Mouse (Mus musculus) spleen, adult 2 months (tissue): Measurements from ENCODE around the gene Tuba1c. TPM values are rescaled to one million over a fixed set of nuclear protein-coding genes. Genes with fewer than 3 reads are reported as not detected.

ENCODE experiments used
- DNase-seq, 2 experiments: peaks; one replicate each; pipeline versions ENCODE4 v3.0.0 to v3.0.0-alpha.2; 2012 to 2021; ENCODE audit warnings: low spot score in 2 of 2, low read depth in 1 of 2
- H3K27ac ChIP-seq: fragments of 200-500 bp; 2 replicates; pipeline ENCODE4 v1.5.1; 2012; ENCODE audit warnings: low read length, inconsistent platforms; ENCODE audit not compliant: insufficient read depth
- H3K27me3 ChIP-seq: fragments of 200-500 bp; 2 replicates; pipeline ENCODE4 v1.6.1; 2012; ENCODE audit warnings: mild to moderate bottlenecking, moderate library complexity, low read length, inconsistent platforms; ENCODE audit not compliant: control insufficient read depth, insufficient read depth
- H3K36me3 ChIP-seq: fragments of 200-500 bp; 2 replicates; pipeline ENCODE4 v1.6.1; 2012; ENCODE audit warnings: mild to moderate bottlenecking, low read length, inconsistent platforms; ENCODE audit not compliant: control insufficient read depth, insufficient read depth
- H3K4me1 ChIP-seq: fragments of 200-500 bp; 2 replicates; pipeline ENCODE4 v1.6.1; 2011; ENCODE audit warnings: inconsistent platforms; ENCODE audit not compliant: control insufficient read depth, insufficient read depth, insufficient read length
- H3K4me3 ChIP-seq: fragments of 200-500 bp; 2 replicates; pipeline ENCODE4 v1.5.1; 2011; ENCODE audit warnings: mild to moderate bottlenecking, inconsistent platforms; ENCODE audit not compliant: insufficient read depth, insufficient read length; ENCODE audit errors: extremely low read depth
- CTCF ChIP-seq: fragments of 200-500 bp; IDR thresholded peaks from 2 replicates; pipeline ENCODE4 v1.5.1; 2011; ENCODE audit warnings: mild to moderate bottlenecking, inconsistent platforms; ENCODE audit not compliant: insufficient read depth, insufficient read length, insufficient replicate concordance; ENCODE audit errors: extremely low read depth
- POLR2A ChIP-seq: fragments of 200-500 bp; IDR thresholded peaks from 2 replicates; pipeline ENCODE4 v1.6.1; 2011; ENCODE audit warnings: low read depth, low read length, inconsistent platforms
- WGBS: fragments of 180-500 bp; shearing (Covaris S2); methylation state at CpG from one replicate; pipeline ENCODE4 v1.1.7; 2018; 5-methylcytosine and 5-hydroxymethylcytosine counted together
- polyA plus RNA-seq: library from polyadenylated mRNA; depleted of rRNA; stranded (reverse); fragments of >200 nt; gene quantifications from 2 replicates; pipeline ENCODE4 v1.2.3, GENCODE M21; 2012

Gene Tuba1c
- polyA plus RNA-seq, 1 experiment = 119 TPM

GRCm38 (mm10) chr15:99030585-99031387 lies 1.1 kb downstream of the Tuba1c start:
- Histone ChIP-seq H3K4me1 (peaks cover 8% of the 10 kb centered on the region; the same call in 1 of the 2 replicates), H3K4me3 (peak overlapping the region; percentile 69), H3K27ac (peak overlapping the region; percentile 83), H3K27me3 (no peaks in the 10 kb centered on the region), H3K36me3 (peaks cover 12% of the 10 kb centered on the region)
- TF ChIP-seq CTCF = no peak
- no peak for TF ChIP-seq POLR2A
- WGBS = 1% methylated on average over 26 of the region's 26 CpGs
- peak in 1 of 2 experiments; percentile 27 for DNase-seq

- Histone ChIP-seq H3K36me3 (peaks cover 15% of the 10 kb centered on the region), H3K4me1 (peaks cover 8% of the 10 kb centered on the region; the same call in 1 of the 2 replicates), H3K27me3 (no peaks in the 10 kb centered on the region), H3K4me3 (peak overlapping the region; percentile 36; the same call in 1 of the 2 replicates), H3K27ac (no peak overlapping the region)
- WGBS = 64% methylated on average over 4 of the region's 4 CpGs
- no peak for TF ChIP-seq CTCF
- no peak for TF ChIP-seq POLR2A
- no peak for DNase-seq
Observed at GRCm38 (mm10) chr15:99031388-99031675, 1.6 kb downstream of the Tuba1c start.

- H3K4me1 ChIP-seq = peaks cover 8% of the 10 kb centered on the region; the same call in 1 of the 2 replicates
- H3K36me3 ChIP-seq = peaks cover 19% of the 10 kb centered on the region
- H3K27ac ChIP-seq = no peak overlapping the region
- DNase-seq = no peak
- H3K27me3 ChIP-seq = no peaks in the 10 kb centered on the region
- no peak for TF ChIP-seq CTCF
- TF ChIP-seq POLR2A = no peak
- H3K4me3 ChIP-seq = peak overlapping the region; percentile 19; the same call in 1 of the 2 replicates
- WGBS = 82% methylated on average over 9 of the region's 9 CpGs
Observed at GRCm38 (mm10) chr15:99032041-99032725, 2.5 kb downstream of the Tuba1c start.

- Histone ChIP-seq H3K4me1 (peaks cover 8% of the 10 kb centered on the region; the same call in 1 of the 2 replicates), H3K36me3 (peaks cover 19% of the 10 kb centered on the region), H3K27me3 (no peaks in the 10 kb centered on the region), H3K4me3 (no peak overlapping the region), H3K27ac (no peak overlapping the region)
- DNase-seq = no peak
- 69% methylated on average over 7 of the region's 7 CpGs for WGBS
- TF ChIP-seq POLR2A = no peak
- no peak for TF ChIP-seq CTCF
Observed at GRCm38 (mm10) chr15:99032726-99033250, 3.1 kb downstream of the Tuba1c start.

DNA sequence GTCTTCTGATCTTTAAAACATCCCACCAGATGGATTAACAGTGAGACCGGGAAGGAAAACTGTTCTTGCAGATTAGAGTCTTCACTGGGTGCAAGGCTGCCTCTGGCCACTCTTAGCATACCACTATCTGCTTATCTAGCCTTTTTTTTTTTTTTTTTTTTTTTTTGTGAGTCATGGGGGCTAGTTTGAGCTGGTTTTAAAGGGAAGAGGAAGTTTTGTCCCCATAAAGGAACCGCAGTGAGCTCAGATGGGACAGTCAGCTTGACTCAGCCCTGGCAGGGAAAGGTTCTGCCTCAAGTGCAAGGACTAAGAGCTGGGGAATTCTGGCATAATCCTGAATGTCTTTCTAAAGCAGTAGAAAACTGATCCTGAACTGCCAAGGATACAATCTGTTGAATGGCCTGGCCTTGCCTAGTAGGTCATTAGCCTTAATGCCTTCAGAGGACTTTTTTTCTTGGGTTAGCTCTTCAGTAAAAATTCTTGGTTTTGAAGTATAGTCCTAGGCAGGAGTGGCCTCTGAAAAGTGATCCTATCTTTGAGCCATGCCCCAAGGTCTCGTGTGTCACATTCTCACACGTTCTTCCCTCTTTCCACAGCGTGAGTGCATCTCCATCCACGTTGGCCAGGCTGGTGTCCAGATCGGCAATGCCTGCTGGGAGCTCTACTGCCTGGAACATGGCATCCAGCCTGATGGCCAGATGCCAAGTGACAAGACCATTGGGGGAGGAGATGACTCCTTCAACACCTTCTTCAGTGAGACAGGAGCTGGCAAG lies 4.0 kb downstream of the Tuba1c start:
- Histone ChIP-seq H3K4me3 (no peak overlapping the region), H3K27ac (no peak overlapping the region), H3K27me3 (no peaks in the 10 kb centered on the region), H3K36me3 (peaks cover 19% of the 10 kb centered on the region), H3K4me1 (peaks cover 8% of the 10 kb centered on the region; the same call in 1 of the 2 replicates)
- TF ChIP-seq POLR2A = no peak
- no peak for TF ChIP-seq CTCF
- DNase-seq = no peak
- WGBS = 67% methylated on average over 7 of the region's 7 CpGs

DNA sequence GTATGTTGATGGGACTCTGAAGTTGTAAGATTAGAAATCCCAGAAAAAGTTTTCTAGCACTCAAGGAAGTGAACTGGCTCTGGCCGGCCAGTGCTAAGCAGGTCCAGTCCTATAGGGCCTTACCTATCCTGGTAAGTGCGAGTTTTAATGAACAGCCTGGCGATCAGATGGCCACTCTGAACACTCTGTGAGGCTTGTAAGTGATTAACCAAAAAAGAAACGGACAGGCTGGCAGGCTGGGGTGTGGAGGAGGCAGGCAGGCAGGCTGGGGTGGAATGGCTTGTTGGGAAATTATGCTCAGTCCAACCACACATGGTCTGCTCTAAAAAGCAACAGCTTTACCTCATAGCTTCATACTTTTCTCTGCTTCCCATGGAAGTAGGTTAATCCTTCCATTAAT lies 5.7 kb downstream of the Tuba1c start:
- no peak overlapping the region for H3K27ac ChIP-seq
- 92% methylated on average over 4 of the region's 4 CpGs for WGBS
- H3K36me3 ChIP-seq = peaks cover 19% of the 10 kb centered on the region

More for the DNA sequence above, 5.7 kb downstream of the Tuba1c start:
- no peak overlapping the region for H3K4me3 ChIP-seq
- H3K27me3 ChIP-seq = no peaks in the 10 kb centered on the region
- TF ChIP-seq POLR2A (no peak), CTCF (no peak)
- peaks cover 8% of the 10 kb centered on the region; the same call in 1 of the 2 replicates for H3K4me1 ChIP-seq
- DNase-seq = no peak
